Mouse (Mus musculus): ENCODE measurements around the gene Ube2z. TPM values are rescaled to one million over a fixed set of nuclear protein-coding genes. Genes with fewer than 3 reads are reported as not detected.

Gene Ube2z
- total RNA-seq, 1 experiment from 2014 or later, result 19.2 TPM

DNA sequence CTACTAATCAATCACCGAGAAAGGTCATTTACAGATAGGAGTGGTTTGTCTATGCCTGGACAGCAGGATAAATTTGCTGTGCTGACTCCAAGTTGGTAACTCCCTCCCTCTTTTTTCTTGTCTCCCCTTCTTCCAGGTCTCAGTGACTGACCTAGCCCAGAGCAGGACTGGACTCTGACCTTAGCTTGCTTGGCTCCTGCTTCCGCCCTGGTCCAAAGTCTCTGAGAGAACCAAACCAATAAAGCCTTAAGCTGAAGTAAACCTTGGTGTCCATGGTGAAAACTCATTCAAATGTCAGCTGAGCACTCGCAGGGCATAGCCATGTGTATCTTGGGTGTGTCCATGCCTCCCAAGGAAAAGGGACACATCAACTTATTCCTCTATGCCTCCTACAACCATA is 34.6 kb downstream of the Ube2z start:
- ATAC-seq (replicated peaks in 1 of 2; ENCODE audit: insufficient read depth in 1 of 2, low FRiP score in 2 of 2, low TSS enrichment in 1 of 2, low read depth in 1 of 2, poor library complexity in 2 of 2, severe bottlenecking in 2 of 2), result no peak

DNA sequence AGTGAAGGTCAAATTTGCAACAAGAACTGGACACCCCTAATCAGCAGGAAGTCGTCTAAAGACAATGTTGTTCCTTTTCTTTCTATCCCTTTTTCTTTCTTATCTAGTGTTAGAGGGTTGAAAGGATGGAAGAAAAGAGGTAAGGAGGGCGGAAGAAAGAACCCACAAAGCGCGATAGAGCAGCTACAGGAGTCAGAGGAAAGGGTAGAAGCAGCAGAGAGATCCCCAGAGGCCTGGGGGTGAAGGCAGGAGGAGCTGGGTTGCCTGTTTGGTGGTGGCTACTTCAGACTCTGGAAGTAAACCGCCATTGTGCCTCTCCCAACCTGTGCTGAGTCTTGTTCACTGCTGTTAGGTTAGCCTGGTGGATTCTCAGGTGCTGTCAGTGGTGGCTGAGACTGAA is 37.1 kb downstream of the Ube2z start:
- ATAC-seq (replicated peaks in 1 of 2; ENCODE audit: insufficient read depth in 1 of 2, low FRiP score in 2 of 2, low TSS enrichment in 1 of 2, low read depth in 1 of 2, poor library complexity in 2 of 2, severe bottlenecking in 2 of 2), result no peak

DNA sequence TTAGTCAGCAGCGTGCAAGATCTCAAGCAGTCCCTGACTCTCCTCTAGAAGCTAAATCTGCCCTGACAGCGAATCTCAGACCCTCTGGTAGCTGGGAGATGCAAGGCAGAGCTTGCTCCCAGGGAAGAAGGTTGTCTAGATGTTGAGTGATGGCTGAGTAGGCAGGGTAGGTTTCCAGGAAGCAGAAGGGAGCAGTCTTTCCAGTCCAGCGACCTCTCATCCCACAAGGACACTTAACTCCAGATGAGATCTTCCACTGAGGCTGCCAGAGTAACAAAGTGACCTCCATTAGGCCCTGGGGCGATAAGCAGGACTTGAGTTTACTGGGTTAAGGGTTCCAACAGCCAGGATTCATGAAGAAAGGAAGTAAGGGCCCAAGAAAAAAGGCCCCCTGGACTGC is 44.6 kb downstream of the Ube2z start:
- no peak for ATAC-seq (replicated peaks in 1 of 2; ENCODE audit: insufficient read depth in 1 of 2, low FRiP score in 2 of 2, low TSS enrichment in 1 of 2, low read depth in 1 of 2, poor library complexity in 2 of 2, severe bottlenecking in 2 of 2)

DNA sequence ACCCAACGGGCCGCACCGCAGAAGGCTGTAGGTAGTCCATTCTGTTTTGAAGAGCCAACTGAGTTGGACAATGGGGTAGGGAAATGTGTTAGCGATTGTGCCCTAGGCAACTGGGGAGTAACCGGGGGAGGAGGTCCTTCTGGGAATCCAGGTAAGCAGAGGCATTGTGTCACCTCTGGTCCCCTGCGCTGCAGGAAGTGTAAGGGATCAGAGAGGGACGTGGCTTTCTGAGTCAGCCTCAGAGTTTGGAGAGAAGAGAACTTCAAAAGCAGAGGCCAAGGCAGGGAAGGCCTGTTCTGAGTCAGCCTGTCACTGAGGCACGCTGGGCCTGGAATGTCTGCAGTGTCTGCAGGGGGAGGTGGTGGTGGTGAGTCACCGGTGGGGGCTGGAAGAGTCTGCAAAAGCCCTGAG is 47.2 kb downstream of the Ube2z start:
- no peak for ATAC-seq (replicated peaks in 1 of 2; ENCODE audit: insufficient read depth in 1 of 2, low FRiP score in 2 of 2, low TSS enrichment in 1 of 2, low read depth in 1 of 2, poor library complexity in 2 of 2, severe bottlenecking in 2 of 2)

DNA sequence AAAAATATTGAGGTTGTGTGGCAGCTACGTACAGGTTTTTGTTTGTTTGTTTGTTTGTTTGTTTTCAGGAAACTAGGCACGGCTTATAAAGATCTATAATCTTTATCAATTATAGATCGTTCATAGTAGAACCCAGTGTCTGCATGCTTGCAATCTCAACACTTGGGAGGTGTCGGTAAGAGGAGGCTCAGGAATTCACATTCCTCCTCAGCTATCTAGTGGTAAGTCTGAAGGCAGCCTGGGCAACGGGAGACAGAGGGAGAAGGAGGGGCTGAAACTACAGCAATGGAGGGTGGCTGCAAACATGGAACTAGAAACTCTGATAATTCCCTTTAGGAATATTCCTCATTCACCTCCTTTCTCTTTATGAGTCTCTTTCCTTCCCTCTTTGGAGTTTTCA is 49.8 kb downstream of the Ube2z start:
- no peak for ATAC-seq (replicated peaks in 1 of 2; ENCODE audit: insufficient read depth in 1 of 2, low FRiP score in 2 of 2, low TSS enrichment in 1 of 2, low read depth in 1 of 2, poor library complexity in 2 of 2, severe bottlenecking in 2 of 2)

DNA sequence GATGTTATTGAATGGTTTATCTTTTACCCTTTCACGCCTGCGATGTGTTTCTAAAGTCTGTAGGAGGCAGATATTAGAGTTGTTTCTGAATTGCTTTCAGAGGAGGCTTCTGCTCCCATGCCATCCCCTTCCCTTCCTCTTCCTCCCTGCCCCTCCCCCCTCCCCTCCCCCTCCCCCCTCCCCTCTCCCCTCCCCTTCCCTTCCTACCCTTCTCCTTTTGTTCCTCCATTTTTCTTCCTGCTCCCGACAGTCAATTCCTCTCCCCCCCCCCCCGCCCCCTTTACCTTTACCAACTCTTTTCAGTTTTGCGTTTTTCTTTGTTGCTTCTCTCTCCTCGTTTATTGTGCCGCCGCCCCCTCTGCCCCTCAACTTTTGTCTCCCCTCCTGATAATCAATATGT is 53.2 kb downstream of the Ube2z start:
- no peak for ATAC-seq (replicated peaks in 1 of 2; ENCODE audit: insufficient read depth in 1 of 2, low FRiP score in 2 of 2, low TSS enrichment in 1 of 2, low read depth in 1 of 2, poor library complexity in 2 of 2, severe bottlenecking in 2 of 2)

DNA sequence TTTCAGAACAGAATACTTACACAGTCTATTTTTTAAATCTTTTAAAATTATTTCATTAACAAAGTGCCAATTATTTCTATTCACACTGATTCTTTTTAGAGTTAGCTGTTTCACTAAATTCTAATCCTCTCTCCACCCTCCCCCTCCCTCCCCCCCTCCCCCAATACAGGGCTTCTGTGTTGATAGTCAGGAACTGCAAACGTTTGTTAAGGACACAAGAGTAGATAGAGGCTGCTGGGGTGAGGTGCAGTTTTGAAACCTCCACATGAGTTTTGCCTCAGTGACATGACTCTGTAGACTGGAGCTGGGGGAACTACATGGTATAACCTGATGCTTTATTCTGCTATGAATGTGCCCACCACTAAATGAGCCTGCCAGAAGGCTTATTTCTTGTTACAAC is 56.4 kb downstream of the Ube2z start:
- no peak for ATAC-seq (replicated peaks in 1 of 2; ENCODE audit: insufficient read depth in 1 of 2, low FRiP score in 2 of 2, low TSS enrichment in 1 of 2, low read depth in 1 of 2, poor library complexity in 2 of 2, severe bottlenecking in 2 of 2)

DNA sequence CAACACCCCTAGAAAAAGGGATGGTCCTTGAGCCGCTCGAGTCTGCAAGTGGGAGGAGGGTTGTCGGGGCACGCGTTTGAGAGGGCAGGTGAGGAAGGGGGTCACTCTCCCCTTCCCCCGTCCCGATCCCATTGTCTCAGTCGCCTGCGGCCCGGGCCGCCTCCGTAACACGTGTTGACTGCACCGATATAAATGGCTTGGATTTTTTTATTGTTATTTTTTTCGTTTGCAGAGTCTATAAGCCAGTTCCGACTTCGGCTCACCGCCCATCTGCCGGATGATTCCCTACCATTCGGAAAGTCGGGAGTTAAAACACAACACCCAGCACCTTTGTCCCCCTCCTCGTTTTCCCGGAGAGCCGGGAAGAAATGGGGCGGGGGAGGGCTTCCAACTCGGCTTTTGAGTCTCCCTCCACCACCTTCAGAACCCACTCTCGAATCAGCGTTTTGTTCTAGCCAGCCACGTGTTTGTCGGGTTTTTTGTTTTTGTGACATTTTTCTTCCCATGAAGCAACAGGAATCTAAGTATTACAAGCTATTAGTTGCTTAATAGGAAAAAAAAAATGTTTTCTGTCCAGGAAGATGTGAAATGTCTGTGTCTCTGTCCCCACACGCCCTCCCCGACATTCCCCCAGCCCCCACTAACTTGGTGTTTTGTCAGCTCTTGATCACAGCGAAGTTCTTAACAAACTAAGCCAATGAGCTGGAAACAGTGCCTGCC is 57.5 kb downstream of the Ube2z start:
- no peak for ATAC-seq (replicated peaks in 1 of 2; ENCODE audit: insufficient read depth in 1 of 2, low FRiP score in 2 of 2, low TSS enrichment in 1 of 2, low read depth in 1 of 2, poor library complexity in 2 of 2, severe bottlenecking in 2 of 2)

DNA sequence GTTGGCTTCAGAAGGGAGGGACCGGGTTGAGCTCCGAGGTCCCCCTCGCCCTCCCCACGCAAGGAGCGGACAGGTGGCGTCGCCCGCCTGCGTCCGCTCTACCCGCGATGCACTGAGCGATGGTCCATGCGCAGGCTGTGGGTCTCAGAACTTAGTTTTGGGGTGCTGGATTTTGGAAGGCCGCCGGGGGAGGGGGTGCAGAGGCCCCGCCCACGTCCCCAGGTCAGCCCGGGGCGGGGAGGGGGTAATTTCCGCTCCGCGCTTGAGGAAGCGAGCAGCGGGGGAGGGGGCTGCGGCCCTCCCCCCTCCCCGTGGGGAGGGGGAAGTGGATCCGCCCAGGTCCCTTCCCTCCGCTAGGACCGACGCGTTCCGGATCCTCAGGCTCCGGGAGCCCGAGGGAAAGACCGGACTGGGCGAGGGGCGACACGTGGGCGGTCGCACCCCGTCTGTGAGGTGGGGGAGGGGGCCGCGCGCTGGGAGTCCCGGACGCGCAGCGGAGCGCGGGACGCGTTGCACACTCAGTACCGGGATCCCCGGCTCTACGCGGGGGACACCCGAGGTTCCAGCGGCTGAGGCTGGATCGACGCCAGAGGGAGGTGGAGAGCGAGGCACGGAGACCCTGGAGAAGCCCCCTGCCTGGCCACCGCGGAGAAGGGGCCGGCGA is 58.2 kb downstream of the Ube2z start:
- no peak; a peak in 1 of 4 replicates for ATAC-seq (replicated peaks in 1 of 2; ENCODE audit: insufficient read depth in 1 of 2, low FRiP score in 2 of 2, low TSS enrichment in 1 of 2, low read depth in 1 of 2, poor library complexity in 2 of 2, severe bottlenecking in 2 of 2)

DNA sequence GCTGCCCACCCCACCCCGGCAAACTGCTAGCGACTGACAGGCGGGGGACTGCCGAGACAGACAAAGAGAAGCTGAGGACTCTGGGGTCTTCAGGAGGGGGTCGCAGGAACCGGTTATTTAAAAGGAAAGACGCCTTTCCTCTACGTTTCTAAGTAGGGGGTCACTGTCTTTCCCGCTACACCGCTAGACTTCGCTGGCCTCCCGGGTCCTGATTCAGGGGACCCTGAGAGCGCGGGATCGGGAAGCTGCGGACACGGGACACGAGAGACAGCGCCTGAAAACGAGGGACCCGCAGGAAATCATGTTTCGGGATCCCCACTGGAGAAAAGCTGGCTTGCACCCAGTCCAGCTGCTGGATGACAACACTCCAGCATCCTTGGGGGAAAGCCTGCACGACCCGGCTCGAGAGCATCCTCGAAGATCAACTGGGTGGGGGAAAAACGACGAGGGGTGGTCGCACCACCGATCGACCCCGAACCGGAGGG is 58.8 kb downstream of the Ube2z start:
- no peak for ATAC-seq (replicated peaks in 1 of 2; ENCODE audit: insufficient read depth in 1 of 2, low FRiP score in 2 of 2, low TSS enrichment in 1 of 2, low read depth in 1 of 2, poor library complexity in 2 of 2, severe bottlenecking in 2 of 2)

DNA sequence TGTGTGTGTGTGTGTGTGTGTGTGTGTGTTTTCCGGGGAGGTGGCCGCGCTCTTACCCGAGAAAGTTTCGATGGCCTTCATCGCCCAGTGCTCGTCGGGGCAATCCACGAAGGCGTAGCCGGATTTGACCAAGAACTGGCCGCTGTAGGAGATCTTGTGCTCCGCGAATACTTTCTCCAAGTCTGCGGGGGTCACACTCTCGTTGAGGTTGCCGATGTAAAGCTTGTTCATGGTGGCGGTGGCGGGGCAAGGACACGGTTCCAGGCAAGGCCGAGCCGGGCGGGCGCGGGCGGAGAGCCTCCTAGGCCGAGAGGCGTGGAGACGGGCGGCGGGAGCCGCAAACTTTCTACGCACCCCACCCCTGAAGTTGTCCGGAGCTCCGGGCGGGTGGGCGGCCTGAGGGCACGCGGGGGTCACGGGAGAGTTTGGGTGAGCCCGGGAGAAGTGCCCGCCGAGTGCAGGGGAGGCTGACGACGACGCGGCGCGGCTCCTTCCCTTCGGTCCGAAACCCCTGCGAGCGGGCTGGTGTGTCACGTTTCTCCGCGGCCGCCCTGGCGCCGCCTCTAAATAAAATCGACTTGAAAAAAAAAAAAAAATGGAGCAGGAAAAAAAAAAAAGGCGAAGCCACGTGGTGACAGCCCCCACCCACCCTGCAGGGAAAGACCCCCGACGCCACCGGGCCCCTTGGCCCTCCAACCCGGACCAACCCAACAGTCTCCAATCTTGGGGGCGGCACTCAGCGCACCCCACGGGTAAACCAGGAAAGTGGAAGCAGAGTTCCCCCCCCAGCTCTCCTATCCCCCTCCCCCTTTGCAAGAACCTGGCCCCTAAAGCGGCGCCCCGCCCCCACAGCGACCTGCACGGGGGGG is 59.6 kb downstream of the Ube2z start, which contains the start of gene Igf2bp1:
TSS of gene Igf2bp1 (minus strand) at position 538 of the 869 bp plus-strand sequence.
- no peak for ATAC-seq (replicated peaks in 1 of 2; ENCODE audit: insufficient read depth in 1 of 2, low FRiP score in 2 of 2, low TSS enrichment in 1 of 2, low read depth in 1 of 2, poor library complexity in 2 of 2, severe bottlenecking in 2 of 2)

DNA sequence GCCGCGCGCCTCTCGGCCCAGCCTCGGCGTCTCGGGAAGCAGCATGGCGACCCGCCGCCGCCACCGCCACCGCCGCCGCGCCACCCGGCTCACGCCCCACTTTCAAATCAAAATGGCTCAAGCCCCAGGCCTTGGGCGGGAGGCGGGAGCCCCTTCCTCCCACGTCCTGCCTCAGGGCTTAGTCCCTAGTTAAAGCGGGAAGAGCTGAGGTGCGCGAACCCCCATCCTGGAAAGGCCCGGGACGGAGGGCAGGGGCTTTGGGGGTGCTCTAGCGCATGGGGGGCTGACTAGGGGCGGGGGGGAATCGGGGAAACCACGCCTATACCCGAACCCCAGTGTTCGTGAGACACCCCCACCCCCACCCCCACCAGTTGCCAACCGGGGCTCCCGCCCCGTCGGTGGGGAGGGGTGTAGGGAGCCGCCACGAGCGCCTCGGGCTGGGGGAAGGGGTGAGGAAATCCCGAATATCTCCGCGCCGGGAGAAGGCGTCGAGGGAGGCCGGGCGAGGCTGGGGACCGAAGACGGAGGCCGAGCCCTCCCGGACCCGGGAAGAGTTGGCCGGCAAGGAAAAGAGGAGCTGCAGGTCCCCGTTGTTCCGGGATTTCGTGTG is 60.3 kb downstream of the Ube2z start:
- no peak for ATAC-seq (replicated peaks in 1 of 2; ENCODE audit: insufficient read depth in 1 of 2, low FRiP score in 2 of 2, low TSS enrichment in 1 of 2, low read depth in 1 of 2, poor library complexity in 2 of 2, severe bottlenecking in 2 of 2)

DNA sequence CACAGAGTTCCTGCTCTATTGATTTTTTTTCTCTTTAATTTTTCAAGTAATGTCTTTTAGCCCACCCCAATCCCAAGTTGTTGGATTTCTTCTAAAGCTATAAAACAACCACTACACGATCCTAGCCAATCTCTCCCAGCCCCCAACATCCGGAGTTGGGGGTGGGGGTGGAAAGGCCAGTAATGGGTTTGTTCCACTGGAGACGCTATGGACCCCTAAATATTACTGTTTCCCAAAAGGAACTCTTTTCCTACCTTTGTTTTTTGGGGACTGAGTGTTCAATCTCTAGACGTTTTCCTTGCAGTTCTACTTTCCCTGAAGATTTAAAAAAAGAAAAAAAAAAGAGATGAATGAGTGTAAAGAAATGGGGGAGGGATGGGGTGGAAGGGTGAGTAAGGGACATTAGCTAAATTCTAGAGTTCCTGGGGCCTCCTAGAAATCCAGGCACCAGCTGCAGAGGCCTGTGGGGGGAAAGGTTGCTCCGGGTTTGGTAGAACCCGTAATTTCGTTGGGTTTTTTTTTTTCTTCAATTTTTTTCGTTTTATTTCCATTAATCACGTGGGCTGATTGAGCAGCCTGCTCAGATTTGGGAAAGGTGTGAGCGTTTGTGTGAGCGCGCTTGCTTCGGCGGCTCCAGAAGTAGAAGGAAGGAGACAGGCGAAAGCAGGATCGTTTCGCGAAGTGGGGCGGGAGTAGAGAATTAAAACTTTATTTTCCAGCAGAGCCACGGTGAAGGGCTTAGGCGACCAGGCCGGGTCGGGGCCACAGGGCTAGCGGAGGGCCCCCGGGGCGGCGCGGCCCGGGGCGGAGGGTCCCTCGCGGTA is 61.0 kb downstream of the Ube2z start:
- ATAC-seq (replicated peaks in 1 of 2; ENCODE audit: insufficient read depth in 1 of 2, low FRiP score in 2 of 2, low TSS enrichment in 1 of 2, low read depth in 1 of 2, poor library complexity in 2 of 2, severe bottlenecking in 2 of 2), result no peak

DNA sequence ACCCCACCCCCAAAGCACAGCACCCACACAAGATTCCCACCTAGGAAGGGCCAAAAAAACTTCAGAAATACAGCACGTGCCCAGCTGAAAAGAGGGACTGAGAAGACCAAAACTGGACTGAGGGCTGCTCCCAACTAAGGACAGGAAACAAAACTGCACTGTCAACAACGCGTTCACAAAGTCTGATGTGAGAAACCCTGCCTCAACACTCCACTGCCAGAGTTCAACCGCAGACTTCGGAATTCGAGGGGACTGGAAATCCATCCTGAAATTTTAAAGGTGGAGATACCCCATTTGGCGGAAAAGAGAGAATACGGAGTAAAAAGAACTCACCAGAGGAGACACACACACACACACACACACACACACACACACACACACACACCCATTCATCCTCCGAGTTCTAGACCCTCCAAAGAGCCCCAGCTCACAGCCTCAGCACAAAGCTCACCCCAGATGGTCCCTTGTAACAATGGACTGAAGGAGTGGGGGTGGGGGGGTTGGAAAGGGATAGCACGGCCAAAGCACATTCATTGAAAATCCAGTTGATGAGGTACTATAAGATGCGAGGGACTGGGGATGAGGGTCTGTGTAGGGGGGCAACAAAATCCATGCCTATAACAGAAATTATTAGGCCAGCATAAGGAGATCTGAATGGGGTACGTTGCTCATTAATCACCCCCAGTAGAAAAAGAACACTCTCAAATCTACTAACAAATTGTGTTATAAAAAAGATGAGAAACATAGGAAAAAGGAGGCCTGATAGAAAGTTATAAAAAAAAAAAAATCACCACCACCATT is 61.9 kb downstream of the Ube2z start:
- ATAC-seq (replicated peaks in 1 of 2; ENCODE audit: insufficient read depth in 1 of 2, low FRiP score in 2 of 2, low TSS enrichment in 1 of 2, low read depth in 1 of 2, poor library complexity in 2 of 2, severe bottlenecking in 2 of 2), result no peak

Data from hematopoietic stem cell, adult 5-6 weeks (primary cell).